Mouse (Mus musculus): ENCODE measurements around the gene Lysmd1.

The Lysmd1 gene

DNA sequence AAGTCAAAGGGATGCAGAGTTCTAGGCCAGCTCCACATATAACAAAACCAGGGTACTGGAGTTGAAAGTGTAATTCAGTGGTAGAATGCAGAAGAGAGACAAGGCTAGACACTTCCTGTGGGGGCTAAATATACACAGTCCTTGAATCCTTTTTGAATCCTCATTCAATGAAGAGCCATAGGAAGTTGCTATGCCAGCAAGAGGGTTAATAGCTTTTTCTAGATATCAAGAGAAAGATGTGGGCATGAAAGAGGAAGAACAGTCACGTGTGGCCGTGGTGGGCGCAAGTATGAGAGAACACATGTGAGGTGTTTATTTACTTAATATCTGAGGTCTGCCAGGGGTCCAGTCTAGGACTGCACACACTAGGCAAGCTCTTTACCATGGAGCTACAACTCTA is 2.4 kb downstream of the Lysmd1 start:
- in situ Hi-C loops (cut with MboI, MseI) = no loop called here

- in situ Hi-C loops (cut with MboI, MseI) = no loop called here
Measured at GRCm38 (mm10) chr3:95139586-95140288, 5.8 kb downstream of the Lysmd1 start.

DNA sequence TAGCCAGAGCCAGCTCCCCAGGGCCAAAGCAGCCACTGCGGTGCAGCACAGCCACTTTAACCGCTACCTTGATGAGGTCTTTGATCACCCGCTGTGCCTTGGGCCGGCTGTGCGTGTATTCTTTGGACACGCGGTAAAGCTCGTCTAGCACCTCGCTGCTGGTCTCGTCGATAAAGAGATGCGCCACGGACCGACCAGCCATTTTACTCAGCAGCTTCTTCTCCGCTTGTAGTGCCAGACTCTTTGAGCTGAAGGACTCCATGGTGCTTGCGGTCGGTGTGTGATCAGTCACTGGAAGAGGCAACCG is 6.4 kb downstream of the Lysmd1 start:
- in situ Hi-C loops (cut with MboI, MseI) = no loop called here

- in situ Hi-C loops (cut with MboI, MseI) = no loop called here
Measured at GRCm38 (mm10) chr3:95140795-95141194, 6.9 kb downstream of the Lysmd1 start.

DNA sequence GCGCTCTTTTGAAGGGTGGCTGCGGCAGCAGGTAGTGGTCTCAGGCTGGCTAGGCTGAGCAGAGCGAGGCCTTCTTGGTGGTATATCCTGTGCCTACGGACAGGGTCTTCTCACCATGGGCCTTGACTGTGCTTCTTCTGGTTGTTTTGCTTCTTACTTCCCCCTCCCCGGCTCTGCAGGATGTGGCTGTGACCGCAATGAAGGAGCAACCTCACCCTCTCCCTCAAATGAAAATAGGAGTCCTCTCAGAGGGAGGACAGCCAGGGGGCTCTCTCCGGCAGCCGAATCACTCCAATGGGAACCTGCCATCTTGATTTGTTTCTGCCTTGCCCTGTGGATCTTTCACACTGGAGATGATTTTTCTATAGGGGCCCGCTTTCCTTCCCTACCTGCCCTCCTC is 7.6 kb downstream of the Lysmd1 start:
- in situ Hi-C loops (cut with MboI, MseI) = no loop called here

DNA sequence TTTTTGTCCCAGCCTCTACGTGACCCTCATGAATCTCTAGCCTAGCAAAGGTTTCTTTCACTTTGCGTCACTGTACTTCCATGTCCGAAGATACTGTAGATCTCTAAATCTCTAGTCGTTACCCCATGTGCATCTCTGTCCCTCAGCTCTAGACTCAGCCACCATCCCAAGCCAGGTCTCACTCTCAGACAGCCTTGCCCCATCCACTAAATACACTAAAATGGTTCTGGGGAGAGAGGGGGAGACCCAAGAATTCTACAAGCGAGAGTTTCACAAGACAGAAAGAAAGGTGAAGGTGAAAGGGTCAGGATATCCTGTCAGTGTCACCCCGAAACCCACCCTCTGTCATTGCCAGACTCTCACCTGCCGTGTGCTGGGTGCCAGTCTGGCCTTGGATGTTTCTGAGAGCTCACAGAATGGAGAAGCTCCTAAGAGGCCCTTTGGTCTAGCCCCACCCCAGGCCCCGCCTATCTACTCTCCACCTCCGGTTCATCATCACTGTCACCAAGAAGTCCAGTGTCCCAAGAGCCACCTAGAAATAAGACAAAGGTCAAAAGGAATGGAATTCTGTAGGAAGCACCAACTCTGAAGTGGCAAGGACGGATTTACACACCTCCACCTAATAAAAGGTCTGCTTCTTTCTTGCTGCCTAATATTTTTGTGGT is 8.2 kb downstream of the Lysmd1 start, which contains the start of gene Tnfaip8l2:
Gene Tnfaip8l2, minus strand, starts transcription at position 409 of the 665 bp plus-strand sequence.
- in situ Hi-C loops (cut with MboI, MseI) = no loop called here

DNA sequence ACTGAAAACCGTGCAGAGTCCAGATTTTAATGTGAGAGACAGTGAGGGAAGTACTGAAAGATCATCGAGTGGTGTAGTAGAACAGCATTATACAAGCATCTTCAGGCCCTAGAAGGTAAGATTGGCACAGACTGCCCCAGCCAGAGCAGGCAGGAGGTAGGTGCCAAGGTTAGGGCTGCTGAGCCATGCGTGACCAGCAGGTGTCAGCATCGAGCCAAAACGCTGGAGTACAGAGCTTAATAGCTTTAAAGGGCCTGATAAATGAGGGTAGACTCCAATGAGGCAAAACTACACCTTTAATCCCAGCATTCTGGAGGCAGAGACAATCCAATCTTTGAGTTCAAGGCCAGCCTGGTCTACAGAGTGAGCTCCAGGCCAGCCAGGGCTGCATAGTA is 8.7 kb downstream of the Lysmd1 start:
- in situ Hi-C loops (cut with MboI, MseI) = no loop called here

DNA sequence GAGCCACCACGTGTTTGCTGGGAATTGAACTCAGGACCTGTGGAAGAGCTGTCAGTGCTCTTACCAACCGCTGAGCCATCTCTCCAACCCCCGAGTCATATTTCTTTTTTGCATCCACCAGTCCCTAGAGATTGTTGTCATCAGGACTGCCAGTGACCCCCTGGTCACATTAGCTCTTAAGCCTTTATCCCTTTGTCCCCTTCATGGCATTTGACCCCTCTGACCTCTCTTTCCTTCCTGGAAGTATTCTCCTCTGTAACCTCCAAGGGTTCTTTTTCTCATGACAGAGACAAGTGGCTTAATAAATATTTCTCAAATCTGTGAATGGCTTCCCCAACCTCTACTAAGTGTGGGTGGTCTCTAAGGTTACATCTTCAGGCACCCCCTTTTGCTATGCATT is 14.0 kb downstream of the Lysmd1 start:
- in situ Hi-C loops (cut with MboI, MseI) = no loop called here

DNA sequence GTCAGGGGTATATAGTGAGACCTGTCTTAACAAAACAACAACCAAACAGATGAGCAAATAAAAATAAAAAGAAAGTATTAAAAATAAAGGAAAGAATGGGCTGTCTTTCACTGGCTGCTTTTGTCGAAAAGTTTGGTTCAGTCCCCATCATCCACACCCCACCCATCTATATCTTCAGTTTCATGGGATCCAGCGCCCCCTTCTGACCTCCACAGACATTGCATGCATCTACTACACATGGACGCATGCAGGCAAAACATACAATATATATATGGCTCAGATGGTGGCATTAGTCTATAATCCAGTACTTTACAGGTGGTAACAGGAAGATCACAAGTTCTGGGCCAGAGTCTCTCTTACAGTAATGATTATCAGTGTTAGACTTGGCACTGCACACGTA is 20.0 kb downstream of the Lysmd1 start:
- in situ Hi-C loops (cut with MboI, MseI) = no loop called here

- in situ Hi-C loops (cut with MboI, MseI) = no loop called here
Measured at GRCm38 (mm10) chr3:95159511-95159986, 25.7 kb downstream of the Lysmd1 start.

DNA sequence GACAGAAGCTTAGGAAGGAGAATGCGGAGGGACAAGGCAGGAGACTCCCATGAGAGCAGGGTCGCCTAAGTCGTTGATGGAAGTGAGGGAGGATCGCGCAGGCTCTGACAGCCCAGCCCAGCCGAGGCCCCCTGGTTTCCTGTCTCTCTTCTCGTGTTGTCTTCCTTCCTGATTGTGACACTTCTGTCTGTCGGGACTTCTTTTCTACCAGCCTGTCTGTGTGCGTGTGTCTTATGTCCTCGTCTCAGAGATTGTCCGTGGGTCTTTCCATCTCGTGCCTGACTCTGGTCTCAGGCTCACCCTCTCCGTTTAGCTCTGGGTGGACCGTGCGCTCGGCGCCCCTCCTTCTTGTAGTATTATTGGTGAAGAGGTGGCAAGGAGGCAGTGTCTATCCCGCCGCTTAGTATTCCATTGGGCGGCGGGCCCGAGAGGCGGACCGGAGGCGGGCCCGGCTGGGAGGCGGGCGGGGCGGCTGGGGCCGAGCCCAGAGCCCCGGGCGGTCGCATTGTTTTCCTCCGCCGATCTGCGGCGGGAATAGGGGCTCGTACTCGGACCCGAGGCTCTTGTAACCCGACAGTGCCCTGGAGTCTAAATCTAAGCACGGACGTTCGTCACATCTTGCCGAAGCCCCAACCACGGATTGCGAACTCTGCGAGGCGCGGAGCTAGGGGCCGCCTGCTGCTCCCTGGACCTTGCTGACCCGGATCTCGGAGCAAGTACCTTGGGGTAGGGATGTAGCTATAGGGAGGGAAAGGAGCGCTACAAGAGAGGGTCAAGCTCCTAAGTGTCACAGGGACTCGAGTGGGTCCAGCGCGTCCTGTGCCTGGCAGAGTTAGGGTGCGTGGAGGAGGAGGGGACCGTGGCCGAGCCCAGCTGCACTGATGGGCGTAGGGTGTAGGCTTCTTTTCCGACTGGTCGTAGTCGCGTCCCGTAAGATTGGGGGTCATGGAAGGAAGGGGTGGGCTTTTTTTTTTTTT is 26.4 kb downstream of the Lysmd1 start, which contains the start of gene Sema6c:
Gene Sema6c, plus strand, starts transcription at position 471 of the 977 bp plus-strand sequence.
- in situ Hi-C loops (cut with MboI, MseI) = no loop called here

DNA sequence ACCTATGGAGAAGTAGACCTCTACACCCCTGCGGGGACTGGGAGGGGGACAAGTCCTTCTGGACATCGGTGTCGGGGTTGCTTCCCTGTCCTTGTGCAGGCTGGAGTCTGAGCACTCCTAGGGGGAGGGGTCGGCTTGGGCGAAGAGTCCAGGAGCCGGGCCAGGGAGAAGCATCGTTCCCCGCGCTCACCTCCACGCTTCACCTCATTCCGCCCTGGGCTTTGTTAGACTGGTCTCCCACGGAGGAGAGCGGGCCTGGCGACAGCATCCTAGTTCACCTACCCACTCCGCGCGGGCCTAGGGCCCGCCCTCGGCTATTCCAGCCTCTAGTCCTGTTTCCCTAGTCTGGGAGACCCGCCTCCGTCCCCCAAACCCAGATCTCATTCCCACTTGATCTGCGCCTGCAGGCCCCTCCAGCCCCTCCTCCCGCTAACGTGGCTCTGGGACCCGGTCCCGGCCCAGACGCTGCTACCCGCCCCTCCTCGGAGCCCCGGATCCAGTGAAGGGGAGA is 27.2 kb downstream of the Lysmd1 start:
- in situ Hi-C loops (cut with MboI, MseI) = no loop called here

DNA sequence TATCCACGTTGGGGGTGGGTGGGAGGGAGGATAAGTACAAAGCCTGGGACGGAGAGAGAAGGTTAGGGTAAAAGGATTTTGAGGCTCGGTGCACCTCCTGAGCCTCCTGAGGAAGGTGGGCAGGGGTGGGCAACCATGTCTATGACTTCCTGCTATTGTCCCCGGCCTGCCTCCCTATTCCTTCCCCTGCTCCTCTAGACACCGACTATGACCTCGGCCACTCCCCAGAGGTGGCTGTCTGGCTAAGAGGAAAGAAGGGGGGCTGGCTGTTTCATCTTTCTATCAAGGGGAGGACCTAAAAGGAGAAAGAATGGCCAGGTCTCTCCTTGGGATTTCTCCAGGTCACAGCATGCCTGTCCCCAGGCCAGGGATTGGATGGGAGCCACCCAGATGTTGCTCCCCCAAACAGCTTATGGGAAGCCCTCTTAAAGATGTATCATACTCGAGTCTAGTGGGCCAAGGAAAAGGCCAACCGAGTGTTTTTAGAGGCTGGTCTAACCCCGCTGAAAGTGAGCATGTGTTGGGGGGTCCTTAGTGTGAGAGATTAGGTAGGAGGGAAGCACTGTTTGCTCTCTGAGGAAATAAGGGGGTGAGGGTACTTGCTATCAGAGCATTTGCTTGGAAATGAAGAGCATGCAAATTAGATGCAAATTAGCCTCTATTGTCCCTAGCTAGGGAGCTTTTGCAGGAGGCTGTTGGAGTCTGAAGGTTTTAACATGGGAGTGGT is 27.9 kb downstream of the Lysmd1 start:
- in situ Hi-C loops (cut with MboI, MseI) = no loop called here

DNA sequence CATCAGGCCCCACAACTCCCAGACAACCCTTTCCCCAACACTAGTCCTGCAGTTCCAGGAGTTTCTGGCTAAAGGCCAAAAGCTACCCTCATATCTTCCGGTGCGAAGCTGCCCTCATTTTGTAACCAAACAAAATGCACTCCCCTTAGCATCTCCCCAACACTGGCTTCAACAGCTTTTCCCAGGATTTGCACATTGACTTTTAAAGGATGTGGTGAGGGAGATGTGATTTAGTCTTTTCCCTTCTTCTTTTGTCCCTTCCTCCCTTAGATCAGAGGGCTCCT is 28.4 kb downstream of the Lysmd1 start:
- in situ Hi-C loops (cut with MboI, MseI) = no loop called here

- in situ Hi-C loops (cut with MboI, MseI) = no loop called here
Measured at GRCm38 (mm10) chr3:95163419-95164255, 29.7 kb downstream of the Lysmd1 start.

DNA sequence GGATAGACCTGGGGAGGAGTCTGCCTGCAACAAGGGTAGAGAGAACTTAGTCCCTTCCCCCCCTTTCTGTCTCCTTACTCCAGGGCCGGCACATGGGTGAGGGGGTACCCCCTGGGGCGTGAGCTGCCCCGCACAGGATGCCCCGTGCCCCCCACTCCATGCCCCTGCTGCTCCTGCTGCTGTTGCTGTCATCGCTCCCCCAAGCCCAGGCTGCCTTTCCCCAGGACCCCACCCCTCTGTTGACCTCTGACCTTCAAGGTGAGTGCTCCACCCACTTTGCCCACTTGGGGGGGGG is 30.3 kb downstream of the Lysmd1 start:
- in situ Hi-C loops (cut with MboI, MseI) = no loop called here

- in situ Hi-C loops (cut with MboI, MseI) = no loop called here
Measured at GRCm38 (mm10) chr3:95164840-95165239, 31.0 kb downstream of the Lysmd1 start.

DNA sequence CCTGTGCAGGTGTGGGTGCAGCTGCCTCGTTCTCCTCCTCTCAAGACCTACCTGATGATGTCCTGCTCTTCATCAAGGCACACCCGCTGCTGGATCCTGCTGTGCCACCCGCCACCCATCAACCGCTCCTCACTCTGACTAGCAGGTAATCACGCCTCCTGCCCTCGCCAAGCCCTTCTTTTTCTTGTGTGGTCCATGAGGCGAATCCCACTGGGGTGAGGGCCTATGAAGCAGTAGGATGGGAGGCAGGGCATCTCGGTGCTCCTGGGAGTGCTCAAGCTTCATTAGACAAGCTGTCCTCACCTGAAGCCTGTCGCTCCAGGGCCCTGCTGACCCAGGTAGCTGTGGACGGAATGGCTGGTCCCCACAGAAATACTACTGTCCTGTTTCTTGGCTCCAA is 36.1 kb downstream of the Lysmd1 start:
- in situ Hi-C loops (cut with MboI, MseI) = no loop called here

DNA sequence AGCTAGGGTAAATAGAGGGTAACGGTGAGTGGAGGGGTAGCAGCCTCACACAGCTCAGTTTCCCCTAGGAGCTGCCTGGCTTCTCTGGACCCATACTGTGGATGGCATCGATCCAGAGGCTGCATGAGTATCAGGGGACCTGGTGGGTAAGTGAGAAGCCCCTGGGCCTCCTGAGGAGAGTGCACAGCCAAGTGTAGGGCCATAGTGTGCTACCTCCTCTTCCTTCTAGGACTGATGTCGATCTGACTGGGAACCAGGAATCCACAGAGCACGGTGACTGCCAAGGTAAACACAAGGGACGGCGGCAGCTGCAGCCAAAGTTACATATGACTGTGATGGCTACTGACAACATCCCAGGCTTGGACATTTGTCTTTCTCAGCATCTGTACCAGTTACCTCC is 37.2 kb downstream of the Lysmd1 start:
- in situ Hi-C loops (cut with MboI, MseI) = no loop called here

- in situ Hi-C loops (cut with MboI, MseI) = no loop called here
Measured at GRCm38 (mm10) chr3:95172526-95173255, 38.8 kb downstream of the Lysmd1 start.
